Mouse (Mus musculus): Measurements from ENCODE around the gene 1700010B08Rik.

DNA sequence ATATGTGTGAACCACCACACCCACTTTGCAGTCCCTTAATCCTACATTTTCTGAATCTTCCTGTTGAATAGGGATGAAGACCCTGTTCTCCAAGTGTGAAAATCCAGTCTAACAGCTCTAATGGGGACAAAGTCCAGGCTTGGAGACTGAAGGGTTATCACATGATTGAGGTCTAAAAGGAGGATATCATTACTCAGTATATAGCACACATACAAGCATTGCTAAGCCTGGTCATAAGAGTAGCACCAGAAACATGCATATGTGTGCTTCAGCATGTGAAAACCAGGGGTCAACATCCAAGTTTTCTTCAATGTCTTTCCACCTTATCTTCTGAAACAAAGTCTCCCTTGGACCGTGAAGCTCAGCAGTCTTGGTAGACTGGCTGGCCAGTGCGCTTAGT is 40.6 kb upstream of the 1700010B08Rik start:
- TF ChIP-seq NANOG (IDR thresholded peaks at IDR 0.05; ENCODE audit: borderline replicate concordance, low read length) (no peak), CTCF (conservative IDR thresholded peaks at IDR 0.05; ENCODE audit: low read length) (no peak), POU5F1 (IDR thresholded peaks at IDR 0.05; ENCODE audit: borderline replicate concordance, low read length) (no peak)
